Mouse (Mus musculus) embryo, embryonic 10.5 days (tissue): ENCODE data around the gene Efna3.
A peak's percentile ranks its signal among the peaks of the same experiment; 100 is the strongest.

ENCODE experiments used
- DNase-seq: peaks from one replicate; pipeline ENCODE4 v3.0.0-alpha.2; 2015; ENCODE audit warnings: low spot score

The Efna3 gene

GRCm38 (mm10) chr3:89284261-89284660 lies 38.5 kb downstream of the Efna3 start:
- DNase-seq, result no peak

DNA sequence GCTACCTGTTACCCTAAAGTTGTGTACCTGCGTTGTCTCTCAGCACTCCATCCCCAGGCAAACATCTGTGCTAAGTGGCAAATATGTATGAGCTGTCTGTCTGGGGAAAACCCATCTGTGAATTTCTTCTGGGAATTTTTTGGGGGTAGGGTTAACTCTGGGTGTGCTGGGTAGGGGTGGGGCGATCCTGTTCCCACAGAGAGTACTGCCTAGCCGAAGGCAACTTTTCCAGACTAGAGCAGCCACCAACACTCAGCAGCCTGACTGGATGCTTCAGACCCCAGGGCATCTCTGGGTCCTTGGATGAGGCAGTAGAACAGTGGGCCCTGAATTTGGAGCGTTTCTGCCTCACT lies 40.5 kb downstream of the Efna3 start:
- DNase-seq, result no peak

DNA sequence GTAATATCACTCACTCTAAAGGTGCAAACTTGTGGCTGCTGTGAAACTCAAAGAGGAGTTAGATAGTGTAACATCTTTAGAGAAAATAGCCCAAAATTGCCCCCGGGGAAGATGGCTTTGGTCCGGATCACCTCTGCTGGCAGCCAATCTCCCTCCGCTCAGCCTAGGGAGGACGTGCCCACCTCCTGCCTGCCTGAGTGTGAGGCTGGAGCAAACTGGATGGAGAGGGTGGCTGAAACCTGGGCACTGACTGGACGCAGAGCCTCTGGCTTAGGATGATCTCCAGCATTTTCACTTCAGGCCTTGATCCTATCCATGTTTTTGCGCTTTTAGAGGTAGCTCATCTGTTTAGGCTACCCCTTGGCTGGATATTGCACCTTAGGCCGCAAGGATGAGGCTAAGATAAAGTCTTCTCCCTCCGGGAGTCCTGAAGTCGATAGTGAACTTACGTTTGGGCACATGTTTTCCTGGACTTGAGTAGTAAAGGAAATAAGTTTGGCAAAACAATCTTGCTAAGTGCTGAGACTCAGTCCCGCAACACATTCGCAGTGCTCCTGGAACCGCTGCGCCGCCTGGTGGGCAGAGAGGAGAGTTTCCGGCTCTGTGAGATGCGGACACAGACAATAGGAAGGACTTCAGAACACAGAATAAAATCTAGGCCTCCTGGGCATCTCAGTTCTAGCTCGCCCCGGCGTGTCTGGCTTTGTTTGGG lies 41.0 kb downstream of the Efna3 start:
- peak; percentile 97 for DNase-seq

DNA sequence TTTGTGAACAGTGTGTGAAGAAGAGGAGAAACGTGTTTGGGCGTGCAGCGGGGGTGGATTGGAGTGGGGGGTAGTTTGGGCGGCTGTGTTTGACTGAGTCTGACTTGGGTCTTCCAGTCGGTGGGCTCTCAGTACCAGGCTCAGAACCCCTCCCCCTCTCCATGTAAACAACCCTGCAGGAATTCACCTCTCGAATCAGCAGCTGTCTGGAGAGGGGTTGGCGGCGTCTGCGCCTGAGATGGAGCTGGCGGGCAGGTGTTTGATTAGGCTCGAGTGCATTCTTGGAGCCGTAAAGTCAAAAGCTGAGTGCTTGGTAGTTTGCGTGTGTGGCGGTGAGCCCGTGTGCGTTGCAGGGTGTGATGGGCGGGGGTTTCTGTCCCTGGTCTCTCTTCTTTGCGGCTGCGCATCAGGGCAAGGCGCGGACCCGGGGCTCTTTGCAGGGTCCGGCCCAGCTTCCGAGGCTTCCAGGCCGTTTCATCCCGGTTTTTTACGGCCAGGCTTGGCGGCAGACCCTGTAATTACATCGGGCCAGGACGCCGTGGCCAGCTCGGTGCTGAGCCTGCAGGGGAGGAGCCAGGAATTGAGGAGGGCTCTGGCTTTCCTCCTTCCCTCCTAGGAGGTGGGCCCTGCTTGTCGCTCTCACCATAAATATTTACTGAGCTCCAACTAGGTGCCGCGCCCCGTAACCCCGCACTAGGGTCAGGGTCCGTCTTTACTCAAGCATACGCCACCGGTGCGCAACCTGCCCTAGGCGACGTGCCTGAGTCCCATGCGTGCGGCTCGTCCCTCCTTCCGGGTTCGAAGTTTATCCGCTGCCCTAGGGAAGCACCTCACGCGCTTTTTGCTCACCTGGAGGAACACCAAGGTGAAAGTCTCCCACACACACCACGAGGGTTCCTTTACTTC lies 41.9 kb downstream of the Efna3 start, which contains the start of gene Efna1:
Efna1 (minus strand) TSS at position 537 of the 906 bp plus-strand sequence.
- peak; percentile 66 for DNase-seq

- DNase-seq, result peak; percentile 63
These were observed 42.6 kb downstream of the Efna3 start for GRCm38 (mm10) chr3:89280050-89280605.

DNA sequence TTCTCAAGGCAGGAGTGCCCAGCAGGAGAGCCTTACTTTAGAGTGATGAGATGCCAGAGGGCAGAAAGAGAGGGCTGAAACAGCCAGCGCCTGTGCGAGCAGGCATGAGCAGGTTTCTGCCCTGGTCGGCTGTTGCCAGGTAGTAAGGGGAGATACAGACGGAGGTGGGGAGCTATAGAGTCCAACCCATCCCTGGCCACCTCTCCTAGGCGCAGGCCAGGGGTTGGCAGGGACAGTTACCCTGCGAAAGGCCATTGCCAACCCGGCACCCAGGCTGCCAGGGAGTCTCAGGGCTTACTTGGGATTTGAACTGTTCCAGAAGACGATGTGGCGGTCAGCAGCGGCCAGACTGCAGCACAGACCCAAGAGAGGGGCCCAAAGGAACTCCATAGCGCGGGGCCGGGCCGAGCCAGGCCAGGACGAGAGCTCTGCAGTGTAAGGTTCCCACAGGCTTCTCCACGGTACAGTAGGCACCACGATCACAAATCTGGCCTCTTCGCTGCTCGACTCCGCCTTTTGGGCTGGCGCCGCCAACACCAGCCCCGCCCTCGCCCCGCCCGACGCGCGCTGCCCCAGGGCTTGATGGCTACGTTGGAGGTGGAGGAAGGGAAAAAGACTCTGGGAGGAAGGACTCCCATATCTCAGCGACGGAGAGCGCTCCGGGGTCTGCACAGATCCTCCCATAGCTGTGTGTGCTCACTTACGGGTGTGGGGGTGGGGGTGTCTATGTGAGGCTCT lies 43.4 kb downstream of the Efna3 start:
- peak; percentile 83 for DNase-seq

- no peak for DNase-seq
These were observed 44.1 kb downstream of the Efna3 start for GRCm38 (mm10) chr3:89278643-89279042.

- no peak for DNase-seq
These were observed 44.7 kb downstream of the Efna3 start for GRCm38 (mm10) chr3:89278107-89278506.

DNA sequence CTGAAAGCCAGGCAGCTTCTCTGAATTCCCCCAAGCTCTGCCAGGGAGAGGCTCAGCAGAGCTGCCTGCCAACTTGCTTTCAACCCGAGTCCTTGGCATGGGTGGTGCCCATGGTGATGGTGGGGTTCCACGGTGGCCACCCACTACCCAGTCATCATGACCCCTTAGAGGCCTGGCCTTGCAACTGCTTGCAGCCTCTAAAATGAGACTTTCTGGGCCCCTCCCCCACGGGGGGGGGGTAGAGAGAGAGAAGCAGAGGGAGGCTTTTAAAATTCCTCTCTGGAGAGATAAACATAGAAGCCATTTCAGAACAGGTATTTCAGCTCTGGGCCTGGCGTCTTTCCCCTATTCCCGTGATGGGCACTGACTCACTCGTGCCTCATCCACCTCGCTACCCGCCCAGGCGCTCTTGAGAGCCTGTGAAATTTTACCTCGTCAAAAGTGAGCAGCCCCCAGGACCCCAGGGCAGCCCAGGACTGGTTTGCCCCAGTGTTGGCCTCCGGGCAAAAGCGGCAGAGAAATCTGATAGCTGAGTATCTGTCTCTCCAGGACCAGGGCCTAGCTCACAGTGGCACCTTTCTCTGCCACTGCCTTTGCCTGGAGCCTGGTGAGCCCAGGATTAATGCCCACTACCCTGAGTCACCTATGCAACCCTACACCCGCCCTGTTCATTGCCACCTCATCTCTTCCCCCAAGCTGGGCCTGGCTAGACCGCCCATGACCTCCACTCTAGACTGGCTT lies 45.3 kb downstream of the Efna3 start:
- DNase-seq, result no peak

DNA sequence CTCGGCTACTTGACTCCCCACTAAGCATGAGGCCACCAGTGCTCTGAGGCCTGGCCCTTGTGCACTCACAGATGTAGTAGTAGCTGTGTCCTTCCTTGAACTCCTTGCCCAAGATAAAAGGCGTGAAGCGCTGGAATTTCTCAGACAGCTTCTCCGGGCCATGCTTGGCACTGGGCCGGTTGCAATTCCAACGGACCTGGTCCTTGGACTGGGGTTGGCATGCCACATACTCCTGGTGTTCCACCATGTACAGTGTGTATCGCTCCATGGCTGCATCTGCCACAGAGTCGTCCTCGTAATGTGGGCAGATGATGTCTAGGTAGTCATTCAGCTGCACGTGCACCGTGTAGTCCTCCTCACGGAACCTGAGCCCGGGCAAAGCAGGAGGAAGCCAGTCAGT lies 46.7 kb downstream of the Efna3 start:
- DNase-seq, result no peak

DNA sequence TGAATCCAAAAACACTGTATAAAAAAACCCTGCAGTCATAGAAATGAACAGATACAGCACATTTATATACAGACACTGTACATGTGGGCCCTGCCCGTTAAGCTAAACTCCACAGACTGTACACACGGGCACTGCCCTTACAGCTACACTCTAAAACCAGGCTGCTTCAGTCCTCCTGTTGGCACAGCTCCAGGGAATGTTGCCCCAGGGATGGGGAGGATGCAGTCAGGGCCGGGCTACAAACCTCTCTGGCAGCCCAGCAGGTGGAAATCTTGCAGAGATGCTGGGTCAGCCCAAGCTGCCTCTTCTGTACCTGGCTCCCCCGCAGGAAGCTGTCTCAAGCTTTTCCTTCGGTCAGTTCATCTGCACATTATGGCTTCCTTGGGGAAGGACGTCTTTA lies 51.0 kb downstream of the Efna3 start:
- DNase-seq, result no peak

- DNase-seq, result peak; percentile 26
These were observed 51.9 kb downstream of the Efna3 start for GRCm38 (mm10) chr3:89270891-89271290.

DNA sequence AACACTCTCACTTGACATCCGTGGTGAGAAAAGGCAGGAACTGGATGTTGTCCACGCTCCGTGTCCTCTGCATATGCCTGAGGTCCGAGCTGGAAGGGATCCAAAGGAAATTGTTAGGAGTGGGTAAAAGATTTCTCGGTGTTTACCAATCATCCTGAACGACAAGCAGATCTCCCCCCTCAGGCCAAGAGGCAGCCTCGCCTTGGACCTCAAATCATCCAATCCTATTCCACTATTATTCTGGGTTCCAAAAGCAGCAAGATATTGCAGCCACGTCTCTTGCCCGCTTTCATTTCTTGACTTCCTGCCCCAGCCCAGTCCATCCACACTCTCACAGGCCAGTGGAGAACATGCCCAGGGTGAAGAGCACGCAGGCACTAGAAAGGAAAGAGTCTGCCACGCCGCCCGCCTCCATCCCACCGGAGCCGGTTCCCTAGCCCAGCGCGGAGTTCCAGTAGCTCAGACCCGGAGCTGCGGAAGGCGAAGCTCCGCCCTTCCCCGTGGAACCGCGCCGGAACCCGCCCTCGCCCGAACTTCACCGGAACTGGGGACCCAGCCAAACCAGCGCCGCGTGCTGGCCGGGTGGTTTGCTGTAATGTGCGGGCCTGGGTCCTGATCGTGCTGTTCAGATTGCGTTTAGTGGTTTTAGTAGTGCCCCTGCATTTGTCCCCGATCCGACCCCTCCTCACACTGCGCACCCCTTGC lies 52.6 kb downstream of the Efna3 start, which contains the start of gene Slc50a1:
Slc50a1 (minus strand) TSS at position 520 of the 705 bp plus-strand sequence.
- DNase-seq, result peak; percentile 79

DNA sequence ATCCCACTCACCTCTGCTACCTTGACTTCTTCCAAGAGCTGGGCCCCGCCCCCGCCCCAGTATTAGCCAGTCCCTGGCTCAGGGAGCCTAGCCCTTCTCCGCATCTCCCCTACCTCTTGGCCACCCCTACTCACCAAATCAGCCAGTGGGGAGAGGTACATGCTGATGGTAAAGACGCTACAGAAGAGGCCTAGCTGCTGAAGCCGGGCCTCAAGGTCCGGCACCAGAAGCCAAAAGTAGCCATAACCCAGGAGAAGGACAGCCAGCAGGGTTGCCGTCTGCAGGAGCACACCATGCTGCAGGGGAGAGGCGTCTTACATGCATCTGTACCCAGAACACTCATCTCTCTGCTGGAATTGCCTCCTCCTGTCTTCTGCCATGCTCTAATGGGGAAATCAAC lies 53.8 kb downstream of the Efna3 start:
- DNase-seq, result no peak

- DNase-seq, result peak; percentile 94
These were observed 56.3 kb downstream of the Efna3 start for GRCm38 (mm10) chr3:89266439-89266893.
